Mouse (Mus musculus) lung, postnatal 0 days (tissue): Measurements from ENCODE around the gene Myl7. TPM values are rescaled to one million over a fixed set of nuclear protein-coding genes. Genes with fewer than 3 reads are reported as not detected.

Source experiments
- ATAC-seq: fragments of 200-750 bp; cut with Nextera tagmentation; 2 replicates; pipeline ENCODE4 v1.8.0; 2017; ENCODE audit warnings: moderate library complexity
- DNase-seq: peaks from one replicate; pipeline ENCODE4 v3.0.0-alpha.2; 2016; ENCODE audit warnings: low spot score
- H3K27ac ChIP-seq: fragments of 300-500 bp; sonication (generic); 2 replicates; pipeline ENCODE4 v1.5.1; 2014; ENCODE audit warnings: antibody characterized with exemption, mild to moderate bottlenecking, low read length, mixed read lengths
- H3K27me3 ChIP-seq: fragments of 300-500 bp; sonication (generic); replicated peaks from 2 replicates; pipeline ENCODE4 v1.6.1; 2014; ENCODE audit warnings: low read length, mixed read lengths; ENCODE audit not compliant: insufficient read depth
- H3K36me3 ChIP-seq: fragments of 300-500 bp; sonication (generic); 2 replicates; pipeline ENCODE4 v1.6.1; 2014; ENCODE audit warnings: low read length, mixed read lengths; ENCODE audit not compliant: insufficient read depth
- H3K4me1 ChIP-seq: fragments of 300-500 bp; sonication (generic); 2 replicates; pipeline ENCODE4 v1.6.1; 2014; ENCODE audit warnings: antibody characterized with exemption, low read depth, low read length, mixed read lengths; ENCODE audit not compliant: insufficient read depth
- H3K4me2 ChIP-seq: fragments of 300-500 bp; sonication (generic); replicated peaks from 2 replicates; pipeline ENCODE4 v1.6.1; 2014; ENCODE audit warnings: low read depth, mild to moderate bottlenecking, low read length, moderate library complexity, mixed read lengths
- H3K4me3 ChIP-seq: fragments of 300-500 bp; sonication (generic); 2 replicates; pipeline ENCODE4 v1.5.1; 2014; ENCODE audit warnings: low read depth, low read length
- H3K9ac ChIP-seq: fragments of 300-500 bp; sonication (generic); replicated peaks from 2 replicates; pipeline ENCODE4 v1.6.1; 2014; ENCODE audit warnings: low read depth, mild to moderate bottlenecking
- H3K9me3 ChIP-seq: fragments of 300-500 bp; sonication (generic); 2 replicates; pipeline ENCODE4 v1.6.1; 2016; ENCODE audit warnings: low read length, mixed read lengths
- CTCF ChIP-seq: IDR thresholded peaks from 2 replicates; pipeline ENCODE4 v1.5.1; 2016; ENCODE audit warnings: antibody characterized with exemption, mild to moderate bottlenecking
- EP300 ChIP-seq: IDR thresholded peaks from 2 replicates; pipeline ENCODE4 v1.6.1; 2016; ENCODE audit warnings: antibody characterized with exemption, mild to moderate bottlenecking, control low read depth
- WGBS: fragments of 180-500 bp; shearing (Covaris S2); extraction: QIAGEN DNeasy Blood & Tissue Kit; methylation state at CpG from one replicate; pipeline ENCODE4 v1.1.7; 2014; 5-methylcytosine and 5-hydroxymethylcytosine counted together
- polyA plus RNA-seq: library from polyadenylated mRNA; unstranded; fragments of >200 nt; fragmentation: Nextera tagmentation; extraction: Ambion mirVana; gene quantifications from 2 replicates; pipeline ENCODE4 v1.2.1, GENCODE M21; 2015

Myl7 gene
- polyA plus RNA-seq, 1 experiment from 2014 or later = 327 TPM

- no peak for DNase-seq
- no peaks in the 10 kb centered on the region for H3K9me3 ChIP-seq
- no peak for ATAC-seq
- peaks cover 27% of the 10 kb centered on the region; the same call in 1 of the 2 replicates for H3K36me3 ChIP-seq
- H3K4me3 ChIP-seq = no peak overlapping the region
- no peaks in the 10 kb centered on the region for H3K4me1 ChIP-seq
- no peak overlapping the region for H3K27ac ChIP-seq
- no peaks in the 10 kb centered on the region for H3K27me3 ChIP-seq
- H3K4me2 ChIP-seq = no peak overlapping the region
- WGBS = 93% methylated on average over 16 of the region's 16 CpGs
- no peak overlapping the region for H3K9ac ChIP-seq
- TF ChIP-seq CTCF (no peak), EP300 (no peak)
These were observed 29.3 kb downstream of the Myl7 start for GRCm38 (mm10) chr11:5869331-5869730.

DNA sequence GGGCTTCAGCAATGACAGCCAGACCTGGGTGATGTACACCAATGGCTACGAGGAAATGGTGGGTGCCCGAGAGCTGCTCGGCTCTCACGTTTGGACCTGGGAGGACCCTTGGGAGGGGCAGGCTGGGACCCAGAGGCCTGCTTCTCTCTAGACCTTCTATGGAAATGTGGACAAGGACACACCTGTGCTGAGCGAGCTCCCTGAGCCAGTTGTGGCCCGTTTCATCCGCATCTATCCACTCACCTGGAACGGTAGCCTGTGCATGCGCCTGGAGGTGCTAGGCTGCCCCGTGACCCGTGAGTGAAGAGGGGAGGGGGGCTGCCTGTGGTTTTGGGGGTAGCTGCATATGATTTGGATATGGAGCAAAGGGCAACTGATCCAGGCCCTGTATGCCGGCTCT is 30.3 kb downstream of the Myl7 start:
- Histone ChIP-seq H3K4me3 (no peak overlapping the region), H3K36me3 (peaks cover 17% of the 10 kb centered on the region; the same call in 1 of the 2 replicates), H3K27me3 (no peaks in the 10 kb centered on the region), H3K4me1 (no peaks in the 10 kb centered on the region), H3K9ac (no peak overlapping the region), H3K4me2 (no peak overlapping the region), H3K9me3 (no peaks in the 10 kb centered on the region), H3K27ac (no peak overlapping the region)
- no peak for DNase-seq
- TF ChIP-seq EP300 (no peak), CTCF (no peak)
- WGBS = 92% methylated on average over 12 of the region's 12 CpGs
- no peak for ATAC-seq

- Histone ChIP-seq H3K36me3 (peaks cover 6% of the 10 kb centered on the region; the same call in 1 of the 2 replicates), H3K27ac (no peak overlapping the region), H3K27me3 (no peaks in the 10 kb centered on the region), H3K4me1 (no peaks in the 10 kb centered on the region), H3K9ac (no peak overlapping the region), H3K9me3 (no peaks in the 10 kb centered on the region), H3K4me2 (no peak overlapping the region), H3K4me3 (no peak overlapping the region)
- WGBS = 78% methylated on average over 2 of the region's 2 CpGs
- TF ChIP-seq CTCF = no peak
- TF ChIP-seq EP300 = no peak
- DNase-seq (no peak), ATAC-seq (no peak)
These were observed 31.4 kb downstream of the Myl7 start for GRCm38 (mm10) chr11:5867196-5867595.

- DNase-seq = peak; percentile 47
- peak overlapping the region; percentile 42 for H3K4me3 ChIP-seq
- no peaks in the 10 kb centered on the region for H3K36me3 ChIP-seq
- peak overlapping the region; percentile 79 for H3K4me2 ChIP-seq
- H3K27me3 ChIP-seq = no peaks in the 10 kb centered on the region
- 0 out of 2 replicates have a peak, but pooled peaks cover 6% of the 10 kb centered on the region for H3K4me1 ChIP-seq
- H3K27ac ChIP-seq = no peak overlapping the region
- 10% methylated on average over 14 of the region's 15 CpGs for WGBS
- peak; percentile 57 for ATAC-seq
- H3K9ac ChIP-seq = no peak overlapping the region; the same call in 1 of the 2 replicates
- no peaks in the 10 kb centered on the region for H3K9me3 ChIP-seq
- TF ChIP-seq EP300 (no peak), CTCF (no peak)
These were observed 36.0 kb downstream of the Myl7 start for GRCm38 (mm10) chr11:5862394-5863105.

DNA sequence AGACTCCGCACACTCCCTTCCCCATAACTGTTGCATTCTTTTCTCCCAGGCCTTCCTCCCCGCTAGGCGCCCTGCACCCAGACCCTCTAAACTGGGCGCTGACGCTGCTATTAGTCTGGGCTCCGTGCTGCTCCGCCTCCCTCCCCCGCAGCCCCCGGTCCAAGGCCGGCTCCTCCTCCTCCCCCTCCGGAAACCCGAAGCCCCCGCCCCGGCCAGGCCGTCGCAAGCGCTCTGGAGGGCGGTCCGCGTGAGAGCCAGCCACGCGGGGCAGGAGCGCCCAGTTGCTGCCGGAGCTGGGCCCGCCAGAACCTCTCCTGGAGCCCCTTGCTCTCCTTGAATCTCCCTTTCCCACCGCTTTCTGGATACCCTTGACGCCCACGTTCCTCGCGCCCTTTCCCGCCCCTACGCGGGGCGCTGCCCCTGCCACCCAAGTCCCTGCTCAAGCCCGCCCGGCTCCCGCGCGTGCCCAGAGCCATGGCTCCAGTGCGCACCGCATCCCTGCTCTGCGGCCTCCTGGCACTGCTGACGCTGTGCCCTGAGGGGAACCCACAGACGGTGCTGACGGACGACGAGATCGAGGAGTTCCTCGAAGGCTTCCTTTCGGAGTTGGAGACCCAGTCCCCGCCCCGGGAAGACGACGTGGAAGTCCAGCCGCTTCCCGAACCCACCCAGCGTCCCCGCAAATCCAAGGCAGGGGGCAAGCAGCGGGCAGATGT is 36.7 kb downstream of the Myl7 start, which contains the start of gene Aebp1:
TSS of gene Aebp1 (plus strand) at position 270 of the 716 bp plus-strand sequence.
- Histone ChIP-seq H3K27ac (no peak within 1 kb of the TSS), H3K4me2 (peak within 1 kb of the TSS; percentile 79), H3K27me3 (no peaks in the 10 kb centered on the region), H3K9ac (peak within 1 kb of the TSS; percentile 46; the same call in 1 of the 2 replicates), H3K36me3 (no peaks in the 10 kb centered on the region), H3K9me3 (no peaks in the 10 kb centered on the region), H3K4me1 (0 out of 2 replicates have a peak, but pooled peaks cover 6% of the 10 kb centered on the region), H3K4me3 (peak within 1 kb of the TSS; percentile 42)
- DNase-seq = peak; percentile 69
- TF ChIP-seq EP300 (no peak), CTCF (no peak)
- peak; percentile 74 for ATAC-seq
- 1% methylated on average over 51 of the region's 59 CpGs for WGBS

- no peak for DNase-seq
- Histone ChIP-seq H3K4me1 (0 out of 2 replicates have a peak, but pooled peaks cover 6% of the 10 kb centered on the region), H3K4me3 (no peak overlapping the region), H3K9ac (no peak overlapping the region), H3K27me3 (no peaks in the 10 kb centered on the region), H3K4me2 (no peak overlapping the region), H3K36me3 (no peaks in the 10 kb centered on the region), H3K9me3 (no peaks in the 10 kb centered on the region), H3K27ac (no peak overlapping the region)
- TF ChIP-seq EP300 = no peak
- no peak for TF ChIP-seq CTCF
- WGBS = 51% methylated on average over 6 of the region's 6 CpGs
- ATAC-seq = no peak
These were observed 37.9 kb downstream of the Myl7 start for GRCm38 (mm10) chr11:5860639-5861038.
